Mouse (Mus musculus) olfactory bulb, adult 2 months (tissue): ENCODE data around the gene Ddit4l.

Experiments used
- CTCF ChIP-seq: fragments of 200-500 bp; IDR thresholded peaks from 2 replicates; pipeline ENCODE4 v1.5.1; 2012; ENCODE audit warnings: low read depth, mild to moderate bottlenecking, low read length, moderate library complexity; ENCODE audit not compliant: insufficient read depth
- POLR2A ChIP-seq: fragments of 200-500 bp; IDR thresholded peaks from 2 replicates; pipeline ENCODE4 v1.6.1; 2012; ENCODE audit warnings: mild to moderate bottlenecking, low read depth, low read length, moderate library complexity; ENCODE audit not compliant: insufficient read depth

DNA sequence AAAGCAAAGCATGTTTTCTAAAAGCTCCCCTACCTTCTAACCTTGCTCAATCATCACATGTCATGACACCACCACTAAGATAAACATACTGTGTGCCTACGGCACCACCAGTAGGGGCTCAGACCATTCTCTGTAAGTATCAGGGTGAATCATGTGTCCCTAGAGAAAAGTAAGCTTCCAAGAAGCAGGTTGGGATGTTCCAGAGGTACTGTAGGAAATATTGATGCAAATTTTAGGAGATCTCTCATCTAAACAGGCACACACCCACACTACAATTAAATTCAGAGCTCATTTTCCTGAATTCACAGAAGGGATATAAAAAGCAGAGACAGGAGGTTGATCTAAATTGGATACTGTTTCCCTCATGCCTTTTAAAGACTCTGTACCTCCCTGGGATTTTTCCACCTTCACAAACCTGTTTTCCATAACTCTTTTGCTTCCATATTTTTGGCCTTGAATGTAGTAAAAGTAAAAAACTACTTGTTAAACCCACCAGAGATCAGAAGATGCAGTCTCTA lies 12.4 kb upstream of the Ddit4l start:
- TF ChIP-seq POLR2A (no peak), CTCF (no peak)
